Comparison of ENCODE assay signal across 26 mouse cellular contexts in genomic region chr4:154211459-154211858, GRCm38 (mm10). TPM values are rescaled to one million over a fixed set of nuclear protein-coding genes. Genes with fewer than 3 reads are reported as not detected.
A peak's percentile ranks its signal among the peaks of the same experiment; 100 is the strongest.
DNase-seq lines count a peak whose midpoint lies in the region; ATAC-seq lines count a peak whose summit lies in the region.
"Had no signal": no experiment of that assay in that cellular context is flagged by ENCODE, and none has a peak within 500 bp of the region (broad histone marks: within the 10 kb centered on the region; RNA-seq: fewer than 3 reads in every experiment).

No protein-coding gene starts in this region.

- peak overlapping the region; percentile 8; the same call in 1 of the 2 replicates for H3K27ac ChIP-seq in forebrain, embryonic 12.5 days
- H3K27ac ChIP-seq in forebrain, embryonic 13.5 days, result no peak overlapping the region
- H3K27ac ChIP-seq in embryonic facial prominence, embryonic 13.5 days, result peak overlapping the region; percentile 12
- peak overlapping the region; percentile 85 for H3K27ac ChIP-seq in embryonic facial prominence, embryonic 15.5 days (replicated peaks)
- H3K27ac ChIP-seq: heart, adult 2 months; hindbrain, embryonic 14.5 days; hindbrain, postnatal 0 days had no signal

- no peak overlapping the region for H3K4me3 ChIP-seq in forebrain, embryonic 12.5 days (replicated peaks)
- no peak overlapping the region for H3K4me3 ChIP-seq in forebrain, embryonic 13.5 days
- H3K4me3 ChIP-seq in embryonic facial prominence, embryonic 13.5 days, result no peak overlapping the region
- no peak overlapping the region for H3K4me3 ChIP-seq in embryonic facial prominence, embryonic 15.5 days (replicated peaks)
- H3K4me3 ChIP-seq: heart, adult 2 months had no signal

- WGBS in forebrain, embryonic 12.5 days, result 78% methylated on average over 13 of the region's 13 CpGs
- 83% methylated on average over 13 of the region's 13 CpGs for WGBS in forebrain, embryonic 13.5 days
- 73% methylated on average over 13 of the region's 13 CpGs for WGBS in embryonic facial prominence, embryonic 13.5 days
- 50% methylated on average over 13 of the region's 13 CpGs for WGBS in embryonic facial prominence, embryonic 15.5 days

- DNase-seq in retina, embryonic 14.5 days (ENCODE audit: low spot score), result peak; percentile 47
- no peak for DNase-seq in liver
- no peak for DNase-seq in cerebellum, adult 11-12 months
- DNase-seq: adrenal gland, adult 2 months; adrenal gland, postnatal 14 days; B cell, adult 2 months; cerebellum, adult 11 months; cerebellum, adult 8-10 months; cerebellum, postnatal 10 days; cerebellum, postnatal 36 days; embryo, embryonic 11 days; gastrocnemius, postnatal 10 days; gastrocnemius, postnatal 36 days; heart, adult 2 months had no signal

- H3K27me3 ChIP-seq in forebrain, embryonic 12.5 days, result no peaks in the 10 kb centered on the region
- H3K27me3 ChIP-seq in forebrain, embryonic 13.5 days, result no peaks in the 10 kb centered on the region
- H3K27me3 ChIP-seq in embryonic facial prominence, embryonic 13.5 days, result no peaks in the 10 kb centered on the region
- no peaks in the 10 kb centered on the region for H3K27me3 ChIP-seq in embryonic facial prominence, embryonic 15.5 days
- H3K27me3 ChIP-seq: Patski had no signal

- no peaks in the 10 kb centered on the region for H3K36me3 ChIP-seq in forebrain, embryonic 12.5 days (replicated peaks)
- H3K36me3 ChIP-seq in forebrain, embryonic 13.5 days (ENCODE audit: poor library complexity, severe bottlenecking), result no peaks in the 10 kb centered on the region
- 0 out of 2 replicates have a peak, but pooled peaks cover 3% of the 10 kb centered on the region for H3K36me3 ChIP-seq in embryonic facial prominence, embryonic 13.5 days
- H3K36me3 ChIP-seq in embryonic facial prominence, embryonic 15.5 days, result no peaks in the 10 kb centered on the region
- H3K36me3 ChIP-seq: G1E had no signal

- no peaks in the 10 kb centered on the region for H3K9me3 ChIP-seq in forebrain, embryonic 12.5 days
- H3K9me3 ChIP-seq in forebrain, embryonic 13.5 days (replicated peaks), result no peaks in the 10 kb centered on the region
- no peaks in the 10 kb centered on the region; the same call in 1 of the 2 replicates for H3K9me3 ChIP-seq in embryonic facial prominence, embryonic 13.5 days
- no peaks in the 10 kb centered on the region for H3K9me3 ChIP-seq in embryonic facial prominence, embryonic 15.5 days (replicated peaks)

- ATAC-seq in forebrain, embryonic 12.5 days (ENCODE audit: low FRiP score), result no peak
- ATAC-seq in forebrain, embryonic 13.5 days, result no peak
- ATAC-seq in embryonic facial prominence, embryonic 13.5 days (ENCODE audit: insufficient number of reproducible peaks, insufficient read depth, low FRiP score, low TSS enrichment, low read depth), result no peak
- no peak for ATAC-seq in embryonic facial prominence, embryonic 15.5 days (ENCODE audit: insufficient number of reproducible peaks, low FRiP score, low TSS enrichment, low read depth)
- ATAC-seq: forebrain, embryonic 16.5 days; hindbrain, postnatal 0 days; inflammation-experienced regulatory T-cells, adult 6 months; intestine, embryonic 16.5 days; Patski had no signal

- peaks cover 6% of the 10 kb centered on the region; the same call in 1 of the 2 replicates for H3K4me1 ChIP-seq in forebrain, embryonic 12.5 days
- 0 out of 2 replicates have a peak, but pooled peaks cover 7% of the 10 kb centered on the region for H3K4me1 ChIP-seq in forebrain, embryonic 13.5 days
- peaks cover 47% of the 10 kb centered on the region for H3K4me1 ChIP-seq in embryonic facial prominence, embryonic 13.5 days
- peaks cover 62% of the 10 kb centered on the region for H3K4me1 ChIP-seq in embryonic facial prominence, embryonic 15.5 days

- H3K4me2 ChIP-seq in forebrain, embryonic 12.5 days, result no peak overlapping the region
- no peak overlapping the region for H3K4me2 ChIP-seq in forebrain, embryonic 13.5 days
- H3K4me2 ChIP-seq in embryonic facial prominence, embryonic 13.5 days, result no peak overlapping the region
- H3K4me2 ChIP-seq in embryonic facial prominence, embryonic 15.5 days (replicated peaks), result no peak overlapping the region
- H3K4me2 ChIP-seq: heart, embryonic 11.5 days; hindbrain, embryonic 14.5 days had no signal

- H3K9ac ChIP-seq in forebrain, embryonic 12.5 days, result no peak overlapping the region
- H3K9ac ChIP-seq in forebrain, embryonic 13.5 days, result no peak overlapping the region
- H3K9ac ChIP-seq in embryonic facial prominence, embryonic 13.5 days, result peak overlapping the region; percentile 47; the same call in 1 of the 2 replicates
- no peak overlapping the region for H3K9ac ChIP-seq in embryonic facial prominence, embryonic 15.5 days
- H3K9ac ChIP-seq: hindbrain, embryonic 14.5 days had no signal

RNA-seq across cellular contexts. Expression of gene Megf6, which starts 40.9 kb away (rescaled TPM):
- polyA plus RNA-seq in forebrain, embryonic 12.5 days (2016; fragmentation: Nextera tagmentation; extraction: Ambion mirVana), result 19.9 and 21.7 TPM in 2 replicates
- polyA plus RNA-seq in forebrain, embryonic 13.5 days (2015; fragmentation: Nextera tagmentation; extraction: Ambion mirVana), result 5.8 and 8.1 TPM in 2 replicates
- polyA plus RNA-seq in embryonic facial prominence, embryonic 13.5 days (2015; fragmentation: Nextera tagmentation; extraction: Ambion mirVana), result 99.7 and 104 TPM in 2 replicates
- 146 and 154 TPM in 2 replicates for polyA plus RNA-seq in embryonic facial prominence, embryonic 15.5 days (2015; fragmentation: Nextera tagmentation; extraction: Ambion mirVana)
- polyA plus RNA-seq: inflammation-experienced regulatory T-cells, adult 6 months had no signal

RNA-seq across cellular contexts. Expression of gene Tprgl, which starts 51.0 kb away (rescaled TPM):
- polyA plus RNA-seq in forebrain, embryonic 12.5 days (2016; fragmentation: Nextera tagmentation; extraction: Ambion mirVana), result 127 and 131 TPM in 2 replicates
- polyA plus RNA-seq in forebrain, embryonic 13.5 days (2015; fragmentation: Nextera tagmentation; extraction: Ambion mirVana), result 130 and 134 TPM in 2 replicates
- polyA plus RNA-seq in embryonic facial prominence, embryonic 13.5 days (2015; fragmentation: Nextera tagmentation; extraction: Ambion mirVana), result 129 and 140 TPM in 2 replicates
- polyA plus RNA-seq in embryonic facial prominence, embryonic 15.5 days (2015; fragmentation: Nextera tagmentation; extraction: Ambion mirVana), result 154 and 159 TPM in 2 replicates
